Mouse (Mus musculus): ENCODE measurements around the gene Ccdc18.
"Not testable (repeated sequence)": the region's sequence is repeated elsewhere in the genome, so short reads cannot be mapped to it uniquely, and the experiment has no call there.

Ccdc18 gene

DNA sequence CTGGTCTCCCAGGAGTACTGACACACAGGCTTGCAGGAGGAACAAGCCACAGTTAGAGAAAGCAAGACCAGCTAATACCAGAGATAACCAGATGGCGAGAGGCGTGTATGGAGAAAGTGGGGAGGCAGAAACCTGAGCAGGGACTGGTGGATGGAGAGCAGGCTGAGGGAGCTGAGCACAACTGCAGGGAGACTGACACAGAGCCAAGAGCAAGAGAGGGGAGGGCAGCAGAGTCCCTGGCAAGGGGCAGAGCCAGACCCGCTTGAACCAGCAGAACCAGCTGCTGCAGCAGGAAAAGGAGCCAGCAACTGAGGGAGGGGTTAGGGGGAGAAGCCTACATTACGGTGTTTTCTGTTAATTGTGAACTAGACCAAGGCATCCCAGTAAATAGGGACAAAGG lies 130.0 kb downstream of the Ccdc18 start:
- DNase-seq (ENCODE audit: low read depth), result no peak

DNA sequence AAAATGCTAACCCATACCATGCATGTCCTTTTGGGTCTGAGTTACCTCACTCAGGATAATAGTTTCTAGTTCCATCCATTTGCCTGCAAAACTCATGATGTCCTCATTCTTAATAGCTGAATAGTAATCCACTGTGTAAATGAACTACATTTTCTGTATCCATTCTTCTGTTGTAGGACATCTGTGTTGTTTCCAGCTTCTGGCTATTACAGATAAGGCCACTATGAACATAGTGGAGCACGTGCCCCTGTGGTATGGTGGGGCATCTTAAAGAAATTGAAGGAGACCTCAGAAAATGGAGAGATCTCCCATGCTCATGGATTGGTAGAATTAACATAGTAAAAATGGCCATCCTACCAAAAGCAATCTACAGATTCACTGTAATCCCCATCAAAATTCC lies 131.1 kb downstream of the Ccdc18 start:
- DNase-seq (ENCODE audit: low read depth), result not testable (repeated sequence)

GRCm38 (mm10) chr5:108266990-108267389 lies 134.3 kb downstream of the Ccdc18 start:
- DNase-seq (ENCODE audit: low read depth), result no peak

GRCm38 (mm10) chr5:108268127-108269062 lies 135.7 kb downstream of the Ccdc18 start, which contains the start of gene Dr1:
Gene Dr1 (plus strand): TSS chr5:108268897.
- DNase-seq (ENCODE audit: low read depth), result peak; percentile 91

DNA sequence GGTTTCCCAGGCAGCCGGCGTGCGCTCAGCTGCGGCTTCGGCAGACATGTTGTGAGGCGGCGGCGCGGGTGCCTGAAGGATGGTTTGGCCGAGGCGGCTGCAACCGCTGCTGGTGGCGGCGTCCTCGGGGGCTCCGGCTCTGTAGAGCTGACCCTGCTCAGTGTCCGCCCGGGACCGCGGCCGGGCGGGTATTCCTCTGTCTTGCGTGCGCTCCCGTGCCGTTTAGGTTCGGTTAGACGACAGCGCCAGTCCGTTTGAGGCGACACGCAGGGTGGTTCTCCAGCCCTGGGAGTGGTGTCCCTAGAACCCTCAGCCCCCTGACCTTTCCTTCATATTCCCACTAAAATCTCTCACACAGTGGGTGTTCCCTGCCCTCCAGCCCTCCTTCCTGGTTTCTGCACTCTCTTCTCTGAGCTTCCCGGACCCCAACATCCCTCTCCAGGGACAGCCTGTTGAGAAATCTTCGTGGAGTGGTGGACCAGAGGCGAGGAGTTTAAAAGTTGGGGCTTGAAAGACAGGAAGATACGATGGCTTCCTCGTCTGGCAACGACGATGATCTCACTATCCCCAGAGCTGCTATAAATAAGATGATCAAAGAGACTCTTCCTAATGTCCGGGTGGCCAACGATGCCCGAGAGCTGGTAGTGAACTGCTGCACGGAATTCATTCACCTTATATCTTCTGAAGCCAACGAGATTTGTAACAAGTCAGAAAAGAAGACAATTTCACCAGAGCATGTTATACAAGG lies 136.6 kb downstream of the Ccdc18 start:
- no peak for DNase-seq (ENCODE audit: low read depth)

DNA sequence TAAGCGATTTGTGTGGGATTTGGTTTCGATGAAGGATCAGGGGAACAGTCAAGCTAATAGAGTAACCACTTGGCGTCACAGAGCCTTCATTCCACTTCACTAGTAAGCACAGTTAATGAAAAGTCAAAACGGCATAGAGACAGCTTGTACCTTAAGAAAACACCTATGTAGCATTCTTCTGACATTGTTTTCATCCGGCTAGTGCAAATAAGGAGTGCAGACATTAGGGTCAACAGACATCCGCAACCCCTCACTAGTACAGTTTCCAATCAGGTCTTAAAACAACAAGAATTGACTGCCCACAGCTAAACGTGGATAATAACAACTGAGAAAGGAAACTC lies 137.1 kb downstream of the Ccdc18 start:
- DNase-seq (ENCODE audit: low read depth), result peak; percentile 32

DNA sequence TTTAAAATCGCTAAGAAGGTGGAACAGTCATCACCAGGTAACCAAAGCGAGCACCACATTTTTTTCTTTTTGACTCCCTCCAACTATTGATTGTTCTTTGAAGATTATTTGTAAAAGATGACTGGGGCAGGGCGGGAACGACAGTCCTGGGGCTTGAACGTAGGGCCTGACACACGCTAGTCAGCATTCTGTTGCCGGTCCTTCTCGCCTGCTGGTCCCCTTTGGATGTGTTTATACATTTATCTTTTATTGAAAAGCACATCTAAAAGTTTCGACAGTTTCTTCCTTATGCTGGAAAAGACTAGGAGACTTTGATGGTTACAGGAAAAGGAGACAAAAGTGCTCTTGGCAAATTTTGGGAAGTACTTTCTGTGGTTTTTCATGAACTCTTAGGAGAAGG lies 137.7 kb downstream of the Ccdc18 start:
- no peak for DNase-seq (ENCODE audit: low read depth)

DNA sequence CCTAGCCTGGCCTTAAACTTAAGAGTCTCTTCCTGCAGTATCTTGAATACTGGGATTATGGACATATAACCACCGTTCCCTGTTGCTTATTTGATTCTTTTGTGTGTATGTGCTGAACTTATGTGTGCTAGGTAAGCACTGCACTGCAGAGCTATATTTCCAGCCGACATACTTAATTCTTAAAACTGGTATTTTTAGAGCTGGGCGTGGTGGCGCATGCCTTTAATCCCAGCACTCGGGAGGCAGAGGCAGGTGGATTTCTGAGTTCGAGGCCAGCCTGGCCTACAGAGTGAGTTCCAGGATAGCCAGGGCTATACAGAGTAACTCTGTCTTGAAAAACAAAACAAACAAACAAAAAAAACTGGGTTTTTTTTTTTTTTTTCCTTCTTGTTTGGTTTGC lies 138.7 kb downstream of the Ccdc18 start:
- DNase-seq (ENCODE audit: low read depth), result not testable (repeated sequence)
